Mouse (Mus musculus) kidney, postnatal 0 days (tissue): ENCODE results near the gene AL731706.1. TPM values are rescaled to one million over a fixed set of nuclear protein-coding genes. Genes with fewer than 3 reads are reported as not detected.

Source experiments
- ATAC-seq: fragments of 200-750 bp; cut with Nextera tagmentation; replicated peaks from 2 replicates; pipeline ENCODE4 v1.8.0; 2017; ENCODE audit warnings: low read depth, moderate number of reproducible peaks, moderate TSS enrichment, moderate library complexity; ENCODE audit not compliant: low FRiP score
- DNase-seq: peaks from one replicate; pipeline ENCODE4 v3.0.0-alpha.2; 2016; ENCODE audit warnings: low spot score
- H3K27ac ChIP-seq: fragments of 300-500 bp; sonication (generic); 2 replicates; pipeline ENCODE4 v1.5.1; 2014; ENCODE audit warnings: mild to moderate bottlenecking
- H3K27me3 ChIP-seq: fragments of 300-500 bp; sonication (generic); 2 replicates; pipeline ENCODE4 v1.6.1; 2014; ENCODE audit warnings: low read length, mixed read lengths; ENCODE audit not compliant: insufficient read depth
- H3K36me3 ChIP-seq: fragments of 300-500 bp; sonication (generic); 2 replicates; pipeline ENCODE4 v1.6.1; 2014; ENCODE audit warnings: low read length, mixed read lengths; ENCODE audit not compliant: insufficient read depth
- H3K4me1 ChIP-seq: fragments of 300-500 bp; sonication (generic); replicated peaks from 2 replicates; pipeline ENCODE4 v1.6.1; 2014; ENCODE audit warnings: antibody characterized with exemption, low read length, mixed read lengths; ENCODE audit not compliant: insufficient read depth
- H3K4me2 ChIP-seq: fragments of 300-500 bp; sonication (generic); 2 replicates; pipeline ENCODE4 v1.6.1; 2014; ENCODE audit warnings: mild to moderate bottlenecking, low read length, moderate library complexity, mixed read lengths
- H3K4me3 ChIP-seq: fragments of 300-500 bp; sonication (generic); replicated peaks from 2 replicates; pipeline ENCODE4 v1.5.1; 2014; ENCODE audit warnings: low read depth, low read length
- H3K9ac ChIP-seq: fragments of 300-500 bp; sonication (generic); 2 replicates; pipeline ENCODE4 v1.6.1; 2014; ENCODE audit warnings: low read depth, low read length
- H3K9me3 ChIP-seq: fragments of 300-500 bp; sonication (generic); replicated peaks from 2 replicates; pipeline ENCODE4 v1.6.1; 2016; ENCODE audit warnings: low read length, inconsistent platforms, mixed read lengths
- CTCF ChIP-seq: IDR thresholded peaks from 2 replicates; pipeline ENCODE4 v1.5.1; 2016; ENCODE audit warnings: antibody characterized with exemption, low read depth, mild to moderate bottlenecking, moderate library complexity
- WGBS: fragments of 180-500 bp; shearing (Covaris S2); extraction: QIAGEN DNeasy Blood & Tissue Kit; methylation state at CpG from one replicate; pipeline ENCODE4 v1.1.7; 2014; 5-methylcytosine and 5-hydroxymethylcytosine counted together
- polyA plus RNA-seq: library from polyadenylated mRNA; unstranded; fragments of >200 nt; fragmentation: Nextera tagmentation; extraction: Ambion mirVana; gene quantifications from 2 replicates; pipeline ENCODE4 v1.2.1, GENCODE M21; 2015

Gene AL731706.1
- polyA plus RNA-seq, 1 experiment from 2014 or later, result 48.2 TPM

- H3K4me3 ChIP-seq, result no peak overlapping the region
- H3K36me3 ChIP-seq, result no peaks in the 10 kb centered on the region
- no peak overlapping the region for H3K4me2 ChIP-seq
- H3K4me1 ChIP-seq, result no peaks in the 10 kb centered on the region
- H3K27ac ChIP-seq, result no peak overlapping the region
- no peaks in the 10 kb centered on the region for H3K27me3 ChIP-seq
- DNase-seq (no peak), ATAC-seq (no peak)
- TF ChIP-seq CTCF, result no peak
- no peak overlapping the region for H3K9ac ChIP-seq
- 100% methylated on average over 1 of the region's 1 CpGs for WGBS
- no peaks in the 10 kb centered on the region for H3K9me3 ChIP-seq
Measured at GRCm38 (mm10) chr2:136919433-136919832, 28.2 kb upstream of the AL731706.1 start.

GRCm38 (mm10) chr2:136914334-136914902 lies 23.2 kb upstream of the AL731706.1 start:
- peak; percentile 84 for DNase-seq

DNA sequence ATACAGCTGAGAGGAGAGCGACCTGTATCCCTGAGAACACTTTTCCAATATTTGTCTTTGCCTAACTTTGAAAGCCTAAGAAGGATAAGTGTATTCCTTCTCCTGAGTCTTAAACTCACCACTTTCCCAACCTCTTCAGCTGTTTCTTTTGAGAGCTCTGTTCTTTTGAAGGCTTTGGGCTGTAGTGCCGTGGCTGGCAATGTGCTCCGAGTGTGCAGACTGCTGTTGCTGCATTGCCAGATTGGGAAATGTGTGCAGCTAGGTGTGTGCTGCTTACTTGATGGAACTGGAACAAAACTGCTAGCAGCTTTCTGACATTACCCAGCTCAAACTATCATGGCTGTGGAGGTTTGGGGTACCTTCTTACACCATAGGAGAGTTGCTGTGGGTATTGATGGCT lies 21.8 kb upstream of the AL731706.1 start:
- H3K36me3 ChIP-seq, result no peaks in the 10 kb centered on the region
- H3K9ac ChIP-seq, result no peak overlapping the region
- TF ChIP-seq CTCF, result no peak
- H3K27me3 ChIP-seq, result no peaks in the 10 kb centered on the region
- whole genome bisulfite sequencing, result 83% methylated on average over 3 of the region's 3 CpGs
- no peak overlapping the region for H3K4me3 ChIP-seq
- no peak for ATAC-seq
- no peak overlapping the region for H3K4me2 ChIP-seq
- DNase-seq, result no peak
- H3K27ac ChIP-seq, result no peak overlapping the region
- H3K9me3 ChIP-seq, result no peaks in the 10 kb centered on the region
- H3K4me1 ChIP-seq, result no peaks in the 10 kb centered on the region; the same call in 1 of the 2 replicates

More at GRCm38 (mm10) chr2:136914334-136914902, 23.2 kb upstream of the AL731706.1 start:
- 40% methylated on average over 3 of the region's 3 CpGs for WGBS
- Histone ChIP-seq H3K4me2 (no peak overlapping the region), H3K4me3 (no peak overlapping the region), H3K36me3 (no peaks in the 10 kb centered on the region), H3K4me1 (no peaks in the 10 kb centered on the region; the same call in 1 of the 2 replicates), H3K27ac (no peak overlapping the region), H3K27me3 (no peaks in the 10 kb centered on the region), H3K9me3 (no peaks in the 10 kb centered on the region), H3K9ac (no peak overlapping the region)
- ATAC-seq, result peak; percentile 43; the same call in 1 of the 2 replicates
- peak; percentile 68 for TF ChIP-seq CTCF

DNA sequence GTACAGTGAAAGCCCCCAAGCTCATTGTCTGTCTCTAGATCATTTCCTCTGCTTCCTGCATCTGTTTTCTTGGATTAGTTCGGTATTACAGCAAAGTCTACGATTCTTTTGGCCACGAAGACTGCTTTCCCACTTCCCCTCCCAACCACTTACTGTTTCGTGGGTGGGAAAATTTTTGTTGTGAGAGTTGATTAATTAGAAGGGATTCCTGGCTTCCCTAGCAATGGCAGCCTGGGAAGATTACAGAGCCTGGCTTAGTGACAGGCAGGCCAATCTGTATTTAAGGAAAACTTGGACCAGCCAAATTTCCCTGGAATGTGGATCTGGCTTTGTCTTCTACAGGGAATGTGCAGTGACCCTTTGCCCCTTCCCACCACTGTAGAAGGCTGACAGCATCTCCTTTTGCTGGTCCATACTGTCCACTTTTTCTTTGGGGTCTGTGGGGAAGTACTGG lies 20.8 kb upstream of the AL731706.1 start:
- peak overlapping the region; percentile 25; the same call in 1 of the 2 replicates for H3K27ac ChIP-seq
- H3K9me3 ChIP-seq, result no peaks in the 10 kb centered on the region
- no peak for TF ChIP-seq CTCF
- H3K27me3 ChIP-seq, result no peaks in the 10 kb centered on the region
- no peaks in the 10 kb centered on the region for H3K36me3 ChIP-seq
- ATAC-seq (no peak), DNase-seq (peak; percentile 65)
- H3K4me1 ChIP-seq, result no peaks in the 10 kb centered on the region; the same call in 1 of the 2 replicates
- 37% methylated on average over 4 of the region's 4 CpGs for whole genome bisulfite sequencing
- H3K9ac ChIP-seq, result no peak overlapping the region
- H3K4me2 ChIP-seq, result no peak overlapping the region
- H3K4me3 ChIP-seq, result no peak overlapping the region

DNA sequence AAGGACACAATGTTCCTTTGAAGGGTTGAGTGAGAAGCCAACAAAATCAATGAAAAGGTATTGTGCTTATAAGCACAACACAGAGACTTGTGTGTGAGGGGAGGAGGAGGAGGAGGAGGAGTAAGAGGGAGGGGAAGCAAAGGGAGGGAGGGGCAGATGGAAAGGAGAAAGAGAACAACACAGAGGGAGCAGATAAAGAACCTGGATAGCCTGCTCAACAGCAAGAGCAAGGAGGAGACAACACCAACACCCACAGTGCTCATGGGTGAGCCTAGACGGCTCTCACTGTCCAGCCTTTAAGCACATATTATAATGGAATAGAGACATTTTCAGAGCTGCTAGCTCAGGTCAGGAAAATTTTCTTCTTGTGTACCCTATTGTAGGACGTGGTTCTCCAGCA lies 18.1 kb upstream of the AL731706.1 start:
- Histone ChIP-seq H3K9me3 (no peaks in the 10 kb centered on the region), H3K27me3 (no peaks in the 10 kb centered on the region), H3K36me3 (no peaks in the 10 kb centered on the region), H3K4me1 (no peaks in the 10 kb centered on the region; the same call in 1 of the 2 replicates), H3K4me2 (no peak overlapping the region), H3K9ac (no peak overlapping the region), H3K4me3 (no peak overlapping the region), H3K27ac (no peak overlapping the region)
- DNase-seq (no peak), ATAC-seq (no peak)
- TF ChIP-seq CTCF, result no peak
- WGBS, result 82% methylated on average over 2 of the region's 2 CpGs

- TF ChIP-seq CTCF, result no peak
- H3K36me3 ChIP-seq, result no peaks in the 10 kb centered on the region
- no peak overlapping the region for H3K27ac ChIP-seq
- H3K4me3 ChIP-seq, result no peak overlapping the region
- no peak overlapping the region for H3K4me2 ChIP-seq
- WGBS, result 83% methylated on average over 3 of the region's 3 CpGs
- H3K9ac ChIP-seq, result no peak overlapping the region
- no peaks in the 10 kb centered on the region; the same call in 1 of the 2 replicates for H3K4me1 ChIP-seq
- H3K9me3 ChIP-seq, result no peaks in the 10 kb centered on the region
- no peaks in the 10 kb centered on the region for H3K27me3 ChIP-seq
- ATAC-seq (no peak), DNase-seq (no peak)
Measured at GRCm38 (mm10) chr2:136908596-136908995, 17.4 kb upstream of the AL731706.1 start.
